Mouse (Mus musculus): ENCODE data around the gene Ccng2.

GRCm38 (mm10) chr5:93259349-93259748 is 7.7 kb upstream of the Ccng2 start:
- no peak for TF ChIP-seq CTCF (IDR thresholded peaks at IDR 0.05; ENCODE audit: low read depth)
- no peak for TF ChIP-seq EP300 (IDR thresholded peaks at IDR 0.05; ENCODE audit: low read depth)

Measured in liver, embryonic 14.5 days (tissue).